Mouse (Mus musculus) brain, embryonic 14.5 days (tissue): ENCODE measurements around the gene C1rb. TPM values are rescaled to one million over a fixed set of nuclear protein-coding genes. Genes with fewer than 3 reads are reported as not detected.
"Not testable (repeated sequence)": the region's sequence is repeated elsewhere in the genome, so short reads cannot be mapped to it uniquely, and the experiment has no call there.

ENCODE experiments used
- DNase-seq: peaks from one replicate; pipeline ENCODE4 v3.0.0-alpha.2; 2011; ENCODE audit warnings: low read depth
- CTCF ChIP-seq: fragments of 200-500 bp; IDR thresholded peaks from 2 replicates; pipeline ENCODE4 v1.5.1; 2012; ENCODE audit warnings: inconsistent platforms, mild to moderate bottlenecking, moderate library complexity, borderline replicate concordance; ENCODE audit not compliant: insufficient read depth, insufficient read length; ENCODE audit errors: extremely low read depth
- POLR2A ChIP-seq: fragments of 200-500 bp; IDR thresholded peaks from 2 replicates; pipeline ENCODE4 v1.6.1; 2012; ENCODE audit warnings: mild to moderate bottlenecking, inconsistent platforms, borderline replicate concordance; ENCODE audit not compliant: poor library complexity, insufficient read depth, insufficient read length, severe bottlenecking; ENCODE audit errors: extremely low read depth
- polyA plus RNA-seq: library from polyadenylated mRNA; depleted of rRNA; stranded (reverse); fragments of >200 nt; gene quantifications from 2 replicates; pipeline ENCODE4 v1.2.3, GENCODE M21; 2012; rRNA removed

C1rb gene
- polyA plus RNA-seq, 1 experiment, result not detected

DNA sequence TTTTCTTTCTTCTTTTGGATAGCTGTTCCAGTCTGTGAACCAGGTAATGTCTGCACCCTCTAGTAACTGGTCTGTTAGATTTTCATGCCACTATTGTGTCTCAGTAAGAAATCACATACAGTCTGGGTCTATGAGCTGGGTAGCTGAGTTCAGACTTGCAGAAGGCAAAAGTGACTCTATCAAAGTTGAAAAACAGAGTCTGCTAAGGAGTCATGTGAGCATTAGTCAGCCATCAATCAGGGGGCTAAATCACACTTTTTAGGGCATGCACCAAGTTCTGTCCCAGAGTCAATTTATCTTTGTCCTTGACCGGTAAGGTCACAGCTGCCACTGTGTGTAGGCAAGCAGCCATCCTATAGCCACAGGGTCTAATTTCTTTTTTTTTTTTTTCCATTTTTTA, 12.1 kb downstream of the C1rb start:
- TF ChIP-seq POLR2A (no peak), CTCF (no peak)

DNA sequence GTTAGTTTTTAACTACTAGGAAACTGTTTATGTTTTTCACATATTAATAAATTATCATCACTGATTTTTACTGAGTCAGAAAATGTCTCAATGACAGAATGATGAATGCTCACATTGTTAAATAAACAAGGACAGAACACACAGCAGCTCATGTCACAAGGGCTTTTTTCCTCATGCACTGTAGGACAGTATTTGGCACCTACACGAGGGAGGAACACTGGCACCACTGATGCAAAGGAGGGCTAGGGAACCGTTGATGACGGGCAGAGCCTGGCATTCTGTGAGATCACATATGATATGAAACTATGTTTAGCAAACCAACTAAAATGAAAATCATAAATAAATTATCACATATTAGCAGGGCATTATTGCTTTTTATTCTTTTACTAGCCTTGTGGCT, 14.8 kb downstream of the C1rb start:
- no peak for TF ChIP-seq POLR2A
- TF ChIP-seq CTCF, result no peak

More for the DNA sequence above, 12.1 kb downstream of the C1rb start:
- no peak for DNase-seq

DNA sequence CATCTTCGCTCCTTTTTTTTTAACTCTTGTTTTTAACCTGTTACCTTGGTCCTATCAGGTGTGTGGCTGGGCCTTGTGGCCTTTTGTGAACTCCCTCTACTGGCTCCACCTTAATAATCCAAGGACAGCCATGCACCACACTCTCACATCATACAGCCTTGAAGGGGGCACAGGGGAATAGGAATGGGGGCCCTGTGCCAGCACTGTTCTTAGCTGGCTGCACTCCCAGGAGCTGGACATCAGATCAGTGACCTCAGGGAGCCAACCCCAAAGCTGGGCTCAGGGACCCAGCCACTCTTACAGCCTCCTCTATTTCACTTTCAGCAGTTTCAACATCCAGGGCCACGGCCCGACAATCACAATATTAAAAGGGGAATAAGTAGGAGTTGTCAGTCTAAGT, 15.7 kb downstream of the C1rb start:
- DNase-seq, result no peak
- TF ChIP-seq POLR2A (no peak), CTCF (no peak)

More for the DNA sequence above, 14.8 kb downstream of the C1rb start:
- DNase-seq, result no peak

DNA sequence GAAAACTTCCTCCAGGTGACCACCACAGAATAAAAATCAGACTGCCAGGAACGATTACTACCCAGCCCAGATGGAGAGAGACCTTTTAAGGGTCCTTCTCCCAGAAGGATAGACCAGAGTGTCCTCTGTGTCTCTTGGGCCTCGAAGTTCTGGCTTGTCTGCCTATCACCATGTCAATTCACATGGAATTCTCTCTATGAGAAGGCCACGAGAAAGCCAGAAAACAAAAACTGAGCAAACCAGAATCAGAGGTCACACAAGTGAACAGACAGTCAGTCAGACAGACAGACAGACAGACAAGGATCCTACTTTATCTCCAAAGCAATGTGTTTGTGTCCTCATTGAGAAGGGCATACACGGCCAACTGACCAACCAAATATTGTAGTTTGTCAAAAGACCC, 16.2 kb downstream of the C1rb start:
- TF ChIP-seq POLR2A (no peak), CTCF (no peak)
- DNase-seq, result no peak

DNA sequence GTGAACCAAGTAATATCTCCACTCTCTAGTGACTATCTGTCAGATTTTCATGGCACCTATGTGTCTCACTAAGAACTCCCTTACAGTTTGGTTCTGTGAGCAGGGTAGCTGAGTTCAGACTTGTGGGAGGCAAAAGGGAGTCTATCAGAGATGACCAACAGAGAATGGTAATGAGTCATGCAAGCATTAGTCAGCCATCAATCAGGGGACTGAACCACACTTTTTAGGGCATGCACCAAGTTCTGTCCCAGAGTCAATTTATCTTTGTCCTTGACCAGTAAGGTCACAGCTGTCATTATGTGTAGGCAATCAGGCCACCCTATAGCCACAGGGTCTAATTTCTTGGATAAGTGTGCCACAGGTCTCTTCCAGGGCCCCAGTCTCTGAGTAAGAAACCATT, 18.7 kb downstream of the C1rb start:
- TF ChIP-seq CTCF (no peak), POLR2A (no peak)
- DNase-seq, result no peak

DNA sequence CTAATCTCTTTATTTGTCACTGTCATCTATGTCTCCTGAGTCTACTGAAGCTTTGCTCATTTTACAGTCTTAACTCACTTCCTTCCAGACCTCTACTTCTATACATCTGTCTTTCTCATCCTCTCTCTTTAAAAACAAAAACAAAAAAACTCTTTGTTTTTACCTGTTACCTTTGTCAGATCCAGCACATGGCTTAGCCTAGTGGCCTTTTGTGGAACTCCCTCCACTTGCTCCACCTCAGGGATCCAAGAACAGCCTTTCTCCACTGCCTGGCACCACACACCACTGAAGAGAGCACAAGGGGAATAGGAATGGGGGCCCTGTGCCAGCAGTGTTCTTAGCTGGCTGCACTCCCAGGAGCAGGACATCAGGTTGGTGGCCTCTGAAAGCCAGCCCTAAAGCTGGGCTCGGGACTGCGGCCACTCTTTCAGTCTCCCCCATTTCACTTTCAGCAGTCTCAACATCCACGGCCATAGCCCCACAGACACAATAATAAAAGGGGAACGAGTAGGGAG, 22.1 kb downstream of the C1rb start:
- peak; percentile 3 for DNase-seq
- TF ChIP-seq CTCF, result no peak

DNA sequence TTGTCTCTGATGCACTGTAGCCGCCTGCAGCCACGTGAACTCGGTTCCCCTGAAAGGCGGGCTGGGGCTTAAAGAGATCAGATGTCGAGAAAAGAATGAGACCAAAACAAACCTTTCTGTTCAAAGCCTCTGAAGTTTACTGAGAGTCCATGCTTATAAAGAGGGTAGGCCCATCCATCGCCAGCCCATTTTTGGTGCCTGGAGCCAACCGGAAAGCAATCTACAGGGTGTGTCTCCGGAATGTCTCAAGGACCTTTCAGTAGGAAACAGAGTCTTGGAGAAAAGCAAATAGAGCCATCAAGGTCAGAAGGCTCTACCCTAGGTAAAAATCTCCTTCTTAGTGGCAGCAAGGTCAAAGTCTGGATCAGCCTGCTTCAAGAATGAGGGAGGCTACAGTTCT, 23.0 kb downstream of the C1rb start:
- no peak for DNase-seq
- TF ChIP-seq CTCF (no peak), POLR2A (no peak)

DNA sequence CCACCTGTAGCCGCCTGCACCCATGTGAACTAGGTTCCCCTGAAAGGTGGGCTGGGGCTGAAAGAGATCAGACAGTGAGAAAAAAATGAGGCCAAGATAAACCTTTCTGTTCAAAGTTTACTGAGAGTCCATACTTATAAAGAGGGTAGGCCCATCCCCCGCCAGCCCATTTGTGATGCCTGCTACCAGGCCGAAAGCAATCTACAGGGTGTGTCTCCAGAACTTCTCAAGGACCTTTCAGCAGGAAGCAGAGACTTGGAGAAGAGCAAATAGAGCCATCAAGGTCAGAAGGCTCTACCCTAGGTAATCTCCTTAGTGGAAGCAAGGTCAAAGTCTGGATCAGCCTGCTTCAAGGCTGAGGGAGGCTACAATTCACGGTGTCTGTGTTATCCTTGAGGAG, 31.9 kb downstream of the C1rb start:
- no peak for DNase-seq
- no peak for TF ChIP-seq CTCF
- no peak for TF ChIP-seq POLR2A

DNA sequence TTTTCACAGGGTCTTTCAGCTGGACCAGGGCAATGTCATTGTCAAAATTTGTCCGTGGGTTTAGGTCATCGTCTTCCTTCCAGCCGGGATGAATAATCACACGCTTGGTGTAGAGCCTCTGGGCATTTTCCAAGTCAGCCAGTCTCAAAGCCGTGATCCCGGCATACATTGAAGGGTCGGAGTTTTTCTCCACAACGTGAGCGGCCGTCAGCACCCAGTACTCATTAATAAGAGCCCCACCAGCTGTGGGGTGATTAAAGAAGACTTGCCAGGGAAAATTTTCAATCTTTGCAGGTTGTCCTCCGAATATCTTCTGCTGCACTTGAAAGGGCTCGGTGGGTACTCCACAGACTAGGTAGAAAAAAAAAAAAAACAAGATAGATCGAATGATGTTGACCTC, 55.5 kb downstream of the C1rb start:
- TF ChIP-seq POLR2A (no peak), CTCF (no peak)
- DNase-seq, result no peak

DNA sequence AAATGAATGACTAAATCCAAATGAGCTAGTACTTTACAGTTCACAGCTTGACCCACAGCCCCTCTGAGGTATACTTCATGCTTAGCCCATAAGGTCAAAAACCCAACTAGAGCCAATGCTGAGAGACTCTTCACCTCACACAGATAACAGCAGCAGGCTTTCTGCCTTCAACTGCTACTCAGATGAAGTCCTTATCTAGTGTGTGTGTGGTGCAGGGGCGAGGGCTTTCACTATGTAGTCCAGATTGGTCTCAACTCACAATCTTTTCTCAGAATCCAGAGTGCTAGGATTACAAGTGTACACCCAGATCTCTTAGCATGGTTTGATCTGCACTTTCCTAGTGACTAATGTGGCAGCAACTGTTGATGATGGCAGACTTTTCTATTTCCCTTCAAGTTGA, 56.1 kb downstream of the C1rb start:
- not testable (repeated sequence) for DNase-seq

DNA sequence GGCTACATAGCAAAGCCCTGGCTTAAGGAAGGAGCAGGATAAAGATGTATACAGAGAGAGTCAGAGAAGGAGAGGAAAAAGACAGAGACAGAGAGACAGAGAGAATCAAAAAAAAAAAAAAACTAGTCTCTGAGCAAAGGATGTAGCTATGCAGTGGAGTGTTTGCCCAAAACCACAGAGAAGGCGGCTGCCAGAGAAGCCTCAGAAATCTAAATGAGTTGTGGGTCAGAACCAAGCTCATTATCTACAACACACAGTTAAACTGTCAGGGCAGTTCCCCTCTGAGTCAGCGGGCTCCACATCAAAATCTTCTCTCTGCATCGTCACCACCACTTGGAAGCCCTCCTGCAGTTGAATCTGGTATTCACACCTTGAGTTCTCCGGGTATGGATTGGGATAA, 60.7 kb downstream of the C1rb start:
- TF ChIP-seq CTCF, result no peak
- no peak for TF ChIP-seq POLR2A
- DNase-seq, result no peak

Other genes with a start within 250 kb of the C1rb start
- gene Pex5, start 155.2 kb upstream of the C1rb start, polyA plus RNA-seq, result 81.1 and 91.3 TPM in 2 replicates
- 79.6 and 109 TPM in 2 replicates for gene Clstn3, start 105.5 kb upstream of the C1rb start, polyA plus RNA-seq
- gene C1rl, start 77.2 kb upstream of the C1rb start, polyA plus RNA-seq, result 0.04 and 0.10 TPM in 2 replicates
- gene C1ra, start 57.9 kb upstream of the C1rb start, polyA plus RNA-seq, result 0.15 and 0.22 TPM in 2 replicates
- 0.54 and 0.57 TPM in 2 replicates for gene C1s1, start 27.9 kb upstream of the C1rb start, polyA plus RNA-seq
- gene C1s2, start 65.8 kb downstream of the C1rb start, polyA plus RNA-seq, result 0.31 and 0.32 TPM in 2 replicates
- 54.8 and 58.7 TPM in 2 replicates for gene Lpcat3, start 92.7 kb downstream of the C1rb start, polyA plus RNA-seq
- 95.2 and 132 TPM in 2 replicates for gene Emg1, start 141.9 kb downstream of the C1rb start, polyA plus RNA-seq
- 168 and 174 TPM in 2 replicates for gene Phb2, start 142.0 kb downstream of the C1rb start, polyA plus RNA-seq
- gene Ptpn6, start 168.4 kb downstream of the C1rb start, polyA plus RNA-seq, result 2.6 and 2.9 TPM in 2 replicates
- 429 and 583 TPM in 2 replicates for gene Grcc10, start 171.1 kb downstream of the C1rb start, polyA plus RNA-seq
- not detected in 2 replicates for gene Gm45234, start 185.7 kb downstream of the C1rb start, polyA plus RNA-seq
- 62.8 and 136 TPM in 2 replicates for gene Atn1, start 186.2 kb downstream of the C1rb start, polyA plus RNA-seq
- 48.6 and 69.6 TPM in 2 replicates for gene Eno2, start 199.4 kb downstream of the C1rb start, polyA plus RNA-seq
- 5.6 and 8.7 TPM in 2 replicates for gene Lrrc23, start 209.4 kb downstream of the C1rb start, polyA plus RNA-seq
- 5.3 and 5.7 TPM in 2 replicates for gene Spsb2, start 238.4 kb downstream of the C1rb start, polyA plus RNA-seq
- gene Tpi1, start 244.0 kb downstream of the C1rb start, polyA plus RNA-seq, result 318 and 333 TPM in 2 replicates